Mouse (Mus musculus) testis, postnatal 10 days (tissue): ENCODE data around the gene Ptprm.

Experiments used
- DNase-seq: peaks from one replicate; pipeline ENCODE4 v3.0.0; 2021; ENCODE audit warnings: low spot score

Gene Ptprm

DNA sequence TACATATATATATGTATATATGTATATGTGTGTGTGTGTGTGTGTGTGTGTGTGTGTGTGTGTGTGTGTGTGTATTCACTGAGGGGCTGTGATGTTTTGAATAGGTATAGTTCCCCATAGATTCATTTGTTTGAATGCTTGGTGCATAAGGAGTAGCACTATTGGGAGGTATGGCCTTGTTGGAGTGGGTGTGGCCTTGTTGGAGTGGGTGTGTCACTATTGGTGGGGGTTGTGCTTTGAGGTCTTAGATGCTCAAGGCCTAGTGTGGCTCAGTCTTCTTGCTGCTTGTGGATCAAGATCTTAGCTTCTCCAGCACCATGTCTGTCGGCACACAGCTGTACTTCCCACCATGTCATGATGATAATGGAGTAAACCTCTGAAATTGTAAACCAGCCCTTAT is 138.9 kb downstream of the Ptprm start:
- no peak for DNase-seq

DNA sequence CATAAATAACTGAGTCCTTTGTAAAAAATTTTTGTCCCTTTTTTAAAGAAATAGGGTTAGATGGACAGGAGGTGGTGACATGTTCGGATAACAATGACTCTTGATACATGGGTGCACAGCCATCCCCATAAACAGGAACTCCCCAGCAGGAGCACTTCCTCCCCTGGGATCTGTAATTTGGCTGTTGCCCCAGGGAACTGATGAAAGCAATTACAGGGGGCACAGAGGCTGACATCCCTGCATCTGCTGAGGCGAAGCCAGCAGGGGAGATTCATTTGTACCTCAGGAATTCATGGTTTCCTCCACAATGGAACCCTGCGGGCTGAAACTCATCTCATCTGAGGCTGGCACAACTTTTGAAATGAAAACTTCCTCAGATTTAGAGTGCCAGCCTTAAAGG is 140.5 kb downstream of the Ptprm start:
- no peak for DNase-seq

DNA sequence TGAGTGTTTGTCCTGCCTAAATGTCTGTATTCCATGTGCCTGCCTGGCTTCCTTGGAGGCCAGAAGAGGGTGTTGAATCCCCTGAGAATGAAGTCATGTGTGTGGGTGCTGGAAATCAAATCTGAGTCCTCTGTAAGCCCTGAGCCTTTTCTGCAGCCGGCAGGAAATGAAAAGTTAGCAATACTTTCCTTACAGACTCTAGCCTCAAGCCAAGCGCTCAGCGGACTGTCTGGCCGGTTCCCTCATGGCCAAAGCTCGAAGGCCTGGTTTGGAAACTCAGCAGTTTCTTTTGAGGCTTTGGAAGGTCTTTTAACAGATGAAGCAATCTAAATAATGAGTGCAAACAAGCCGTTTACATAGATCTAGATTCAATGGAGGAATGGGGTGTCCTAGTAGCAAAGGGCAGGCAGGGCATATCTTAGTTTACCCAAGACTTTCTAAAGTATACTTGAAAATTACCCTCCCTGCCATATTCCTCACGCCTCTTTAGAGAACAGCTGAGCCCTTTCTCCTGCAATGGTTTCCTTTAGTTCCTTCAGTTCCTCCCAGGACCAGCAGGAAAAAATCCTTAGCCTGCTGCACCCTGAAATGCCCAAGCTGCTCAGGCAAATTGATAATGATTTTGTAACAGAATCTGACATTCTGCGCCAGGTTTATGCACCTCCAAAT is 144.4 kb downstream of the Ptprm start:
- no peak for DNase-seq

GRCm38 (mm10) chr17:67208600-67208999 is 145.7 kb downstream of the Ptprm start:
- no peak for DNase-seq

GRCm38 (mm10) chr17:67206984-67207383 is 147.3 kb downstream of the Ptprm start:
- no peak for DNase-seq

GRCm38 (mm10) chr17:67201151-67201550 is 153.1 kb downstream of the Ptprm start:
- DNase-seq = no peak

GRCm38 (mm10) chr17:67193728-67194127 is 160.5 kb downstream of the Ptprm start:
- no peak for DNase-seq

DNA sequence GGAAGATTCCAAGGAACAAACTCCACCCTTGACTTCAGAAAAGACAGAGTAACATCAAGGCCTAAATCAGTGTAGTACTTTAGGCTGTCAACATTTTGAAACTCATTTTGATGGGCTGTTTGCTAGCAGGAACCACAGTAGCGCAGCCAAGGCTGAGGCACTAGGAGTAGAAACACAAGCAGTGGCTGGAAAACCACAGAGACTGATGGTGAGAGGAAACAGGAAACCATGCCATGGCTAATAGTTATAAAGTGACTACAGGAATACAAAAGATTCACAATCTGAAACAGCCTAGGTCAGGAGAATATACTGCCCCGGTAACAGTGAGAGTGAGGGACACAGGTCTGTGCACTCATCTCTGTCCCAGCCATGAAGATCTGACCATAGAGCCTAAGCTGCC is 165.7 kb downstream of the Ptprm start:
- DNase-seq = no peak

DNA sequence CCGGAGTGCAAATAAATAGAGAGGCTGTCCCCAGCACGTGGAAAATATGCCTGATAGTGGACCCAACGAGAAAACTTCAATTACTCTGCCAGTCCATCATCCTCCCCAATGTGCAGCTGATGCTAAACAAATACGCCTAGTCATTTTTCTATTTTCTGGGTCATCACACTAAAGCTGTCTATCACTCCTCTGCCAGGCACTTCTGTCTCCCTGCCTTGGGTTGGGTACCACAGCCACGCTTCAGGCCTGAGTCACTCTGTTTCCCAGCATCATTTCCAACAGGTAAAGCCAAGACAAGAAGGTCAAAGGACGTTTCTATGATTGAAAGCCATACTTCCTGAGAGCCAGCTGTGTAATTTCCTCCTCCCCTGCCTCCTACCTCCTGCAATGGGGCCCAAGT is 167.4 kb downstream of the Ptprm start:
- DNase-seq = no peak

DNA sequence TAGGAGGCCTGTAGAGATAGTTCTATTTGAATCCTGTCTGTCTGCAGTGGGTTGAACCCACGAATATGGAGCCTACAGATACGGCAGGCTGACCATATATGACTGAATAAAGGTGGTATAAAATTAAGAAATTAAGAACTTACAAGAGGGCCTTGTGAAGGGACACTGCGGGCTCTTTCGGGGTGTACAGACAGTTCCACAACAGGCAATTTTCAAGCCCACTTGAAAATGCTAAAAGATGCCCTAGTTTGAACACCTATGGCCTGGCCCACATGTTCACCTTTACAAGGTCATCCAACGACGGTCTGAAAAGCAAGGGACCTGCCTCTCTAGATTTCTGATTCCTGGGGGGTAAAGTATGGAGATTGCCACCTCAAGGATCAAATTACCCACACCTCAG is 168.3 kb downstream of the Ptprm start:
- no peak for DNase-seq

DNA sequence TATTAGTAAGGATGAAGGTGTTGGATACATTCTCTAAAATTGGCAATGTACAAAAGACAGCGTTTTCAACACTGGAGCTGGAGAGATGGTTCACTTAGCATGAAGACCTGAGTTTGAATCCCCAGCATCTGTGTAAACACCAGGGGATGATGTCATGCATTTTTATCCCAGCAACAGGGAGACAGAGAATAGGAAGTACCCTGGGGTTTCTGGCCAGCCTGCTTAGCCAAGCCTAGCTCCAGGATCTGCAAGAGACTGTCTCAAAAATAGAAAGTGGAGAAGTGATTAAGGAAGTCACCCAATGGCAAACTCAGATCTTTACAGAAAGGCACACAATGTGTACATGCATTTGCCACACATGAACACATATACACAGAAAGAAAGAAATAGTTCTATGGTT is 174.8 kb downstream of the Ptprm start:
- no peak for DNase-seq

DNA sequence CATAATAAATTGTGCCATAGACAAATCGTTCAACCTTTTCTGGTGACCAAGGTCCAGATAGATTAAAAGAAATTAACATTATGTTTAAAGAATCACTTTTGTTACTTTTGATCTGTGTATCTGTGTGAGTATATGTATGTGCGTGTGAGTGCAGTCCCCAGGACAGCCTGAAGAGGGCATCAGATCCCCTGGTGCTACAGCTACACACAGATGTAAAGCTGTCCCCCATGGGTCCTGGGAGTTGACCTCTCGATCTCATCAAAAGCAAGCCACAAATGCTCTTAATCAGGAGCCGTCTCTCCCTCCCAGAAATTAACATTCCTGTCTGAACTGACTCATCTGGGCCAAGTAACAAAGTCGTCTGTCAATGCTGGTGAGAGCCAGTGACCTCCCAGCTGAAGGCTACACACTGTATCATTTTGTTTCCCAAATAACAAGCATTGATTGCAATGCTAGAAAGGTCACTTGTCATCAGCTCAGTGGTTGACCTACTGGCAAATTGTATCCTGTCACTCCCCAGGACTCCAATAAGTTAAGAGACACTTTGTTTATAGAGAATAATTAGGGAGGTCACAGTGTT is 175.5 kb downstream of the Ptprm start:
- DNase-seq = no peak

GRCm38 (mm10) chr17:67175836-67176235 is 178.4 kb downstream of the Ptprm start:
- no peak for DNase-seq

DNA sequence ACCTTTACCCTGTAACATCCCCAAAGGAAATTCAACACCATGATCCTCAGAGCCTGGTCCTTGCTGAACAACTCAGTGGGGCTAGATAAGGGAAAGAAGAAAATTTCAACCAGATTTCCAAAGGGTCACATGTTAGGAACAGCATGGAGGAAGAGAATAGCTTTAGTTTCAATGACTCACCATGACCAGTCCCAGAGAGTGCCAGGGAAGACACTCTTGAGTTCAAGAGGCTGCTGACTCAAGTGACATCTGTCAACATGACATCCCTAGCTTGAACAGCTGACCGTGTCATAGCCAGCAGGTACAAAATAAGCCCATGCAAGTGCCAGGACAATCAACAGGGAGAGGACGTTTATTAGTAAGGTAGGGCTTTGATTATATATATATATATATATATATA is 182.9 kb downstream of the Ptprm start:
- DNase-seq = no peak

DNA sequence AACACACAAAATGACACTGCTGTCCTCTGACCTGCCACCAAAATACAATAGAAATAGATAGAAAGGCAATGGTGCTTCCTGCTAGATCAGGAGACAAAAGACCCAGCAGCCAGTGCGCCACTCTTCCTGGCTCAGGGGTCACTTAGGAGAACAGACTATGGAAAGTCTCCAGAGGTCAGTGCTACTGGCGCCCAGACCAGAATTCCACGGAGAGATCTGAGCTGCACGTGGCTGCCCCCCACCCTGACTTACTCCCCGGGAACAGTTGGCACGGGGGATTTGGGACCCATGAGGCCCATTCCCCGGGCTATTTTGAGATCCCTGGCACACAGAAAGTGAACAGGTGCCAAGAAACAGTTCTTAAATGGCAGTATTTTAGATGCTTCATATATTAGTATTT is 183.6 kb downstream of the Ptprm start:
- no peak for DNase-seq

DNA sequence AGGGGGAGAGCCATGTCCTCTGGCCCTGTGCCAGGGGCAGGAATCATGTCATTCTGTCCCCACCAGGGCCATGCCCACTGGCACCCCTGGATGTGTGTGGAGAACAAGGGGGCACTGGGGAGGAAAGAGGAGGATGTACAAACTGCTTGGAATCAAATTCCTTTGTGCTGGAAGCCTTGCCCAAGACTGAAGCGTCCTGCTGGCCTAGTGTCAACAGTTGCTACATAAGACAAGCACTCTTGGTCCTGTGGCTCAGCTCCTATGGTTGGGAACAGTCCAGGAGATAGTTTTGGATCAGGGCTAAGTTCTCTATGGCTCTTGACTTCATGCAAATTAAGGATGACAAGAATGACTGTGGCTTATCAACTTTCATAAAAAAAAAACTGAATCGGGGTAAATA is 188.4 kb downstream of the Ptprm start:
- DNase-seq = no peak

GRCm38 (mm10) chr17:67159611-67160010 is 194.6 kb downstream of the Ptprm start:
- DNase-seq = no peak

- no peak for DNase-seq
Measured at GRCm38 (mm10) chr17:67157089-67157752, 197.0 kb downstream of the Ptprm start.

GRCm38 (mm10) chr17:67152218-67152617 is 202.0 kb downstream of the Ptprm start:
- no peak for DNase-seq

DNA sequence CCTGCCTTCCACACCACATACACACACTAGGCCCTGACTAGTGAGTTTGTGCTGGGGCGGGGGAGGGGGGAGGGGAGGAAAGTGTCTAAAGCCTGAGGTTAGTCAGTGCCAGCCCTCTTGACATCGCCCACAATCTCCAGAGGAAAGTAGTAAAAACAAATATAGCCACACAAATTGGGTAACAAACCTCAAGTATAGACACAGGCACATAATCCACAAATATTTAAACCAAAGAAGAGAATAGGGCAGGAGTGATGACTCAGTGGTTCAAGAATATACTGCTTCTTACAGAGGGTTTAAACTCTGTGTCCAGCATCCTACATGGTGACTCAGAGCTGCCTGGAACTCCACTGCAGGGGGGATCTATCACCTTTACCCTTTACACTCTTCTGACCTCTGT is 203.8 kb downstream of the Ptprm start:
- no peak for DNase-seq

GRCm38 (mm10) chr17:67142183-67142756 is 212.0 kb downstream of the Ptprm start:
- DNase-seq = no peak

- DNase-seq = peak; percentile 65
Measured at GRCm38 (mm10) chr17:67140502-67140901, 213.8 kb downstream of the Ptprm start.

DNA sequence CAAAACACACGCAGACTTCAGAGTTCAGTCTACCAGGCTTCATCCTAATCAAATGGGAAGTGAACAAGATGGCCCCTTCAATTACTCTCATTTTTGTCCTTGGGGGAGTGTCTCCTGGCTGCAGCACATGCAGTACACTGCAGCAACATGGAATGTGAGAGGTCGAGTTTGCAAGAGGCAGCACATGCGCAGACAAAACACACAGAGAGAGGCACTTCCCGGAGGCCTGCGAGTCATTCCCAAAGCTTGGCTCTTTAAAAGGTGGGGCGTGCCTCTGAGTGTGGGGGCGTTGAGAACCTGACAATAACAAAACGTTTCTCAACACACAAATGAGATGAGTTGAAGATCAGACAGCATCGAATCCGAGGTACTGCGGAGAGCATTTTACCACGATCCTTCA is 215.3 kb downstream of the Ptprm start:
- no peak for DNase-seq
